8 mouse cellular contexts compared by ENCODE assay signal in the genomic region with DNA sequence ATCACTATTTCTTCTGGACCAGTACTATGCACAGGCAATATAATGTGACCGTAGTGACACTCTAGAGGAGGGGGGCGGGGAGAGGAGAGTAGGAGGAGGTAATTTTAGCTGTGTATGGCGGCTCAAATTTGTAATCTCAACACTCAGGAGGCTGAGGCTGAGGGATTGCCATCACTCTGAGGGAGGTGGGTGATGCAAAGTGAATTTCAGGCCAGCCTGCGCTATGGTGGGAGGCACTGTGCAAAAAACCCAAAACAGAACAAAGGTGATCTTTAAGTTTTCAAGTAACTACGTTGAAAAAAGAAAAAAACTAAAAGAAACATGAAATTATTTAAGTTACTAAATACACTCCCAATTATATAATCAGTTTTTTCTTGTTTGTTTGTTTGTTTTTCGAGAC. TPM values are rescaled to one million over a fixed set of nuclear protein-coding genes. Genes with fewer than 3 reads are reported as not detected.
DNase-seq lines count a peak whose midpoint lies in the region; ATAC-seq and TF ChIP-seq lines count a peak whose summit lies in the region.

No protein-coding gene starts in this region.

- no peak for ATAC-seq in heart, embryonic 15.5 days (replicated peaks; ENCODE audit: insufficient number of reproducible peaks, insufficient read depth, low FRiP score, low read depth)
- ATAC-seq in hindbrain, embryonic 11.5 days (ENCODE audit: low FRiP score) = no peak
- ATAC-seq in midbrain, embryonic 14.5 days (ENCODE audit: low FRiP score, low TSS enrichment) = no peak
- ATAC-seq in activated CD4-positive, CD25-positive, alpha-beta regulatory T cell, adult 4 months = no peak

- TF ChIP-seq POLR2A in bone marrow, adult 2 months (IDR thresholded peaks at IDR 0.05; ENCODE audit: borderline replicate concordance, control insufficient read depth, low read depth, low read length) = no peak

- H3K27me3 ChIP-seq in heart, embryonic 15.5 days = no peaks in the 10 kb centered on the region
- H3K27me3 ChIP-seq in hindbrain, embryonic 11.5 days (ENCODE audit: control insufficient read depth, insufficient read depth, low read length) = no peaks in the 10 kb centered on the region
- no peaks in the 10 kb centered on the region for H3K27me3 ChIP-seq in midbrain, embryonic 14.5 days (ENCODE audit: control insufficient read depth, insufficient read depth, low read length)

- H3K36me3 ChIP-seq in heart, embryonic 15.5 days = no peaks in the 10 kb centered on the region
- H3K36me3 ChIP-seq in hindbrain, embryonic 11.5 days (ENCODE audit: control insufficient read depth, insufficient read depth, low read length) = no peaks in the 10 kb centered on the region
- H3K36me3 ChIP-seq in midbrain, embryonic 14.5 days (ENCODE audit: control insufficient read depth, insufficient read depth, low read length) = no peaks in the 10 kb centered on the region

- peaks cover 20% of the 10 kb centered on the region for H3K4me1 ChIP-seq in heart, embryonic 15.5 days (replicated peaks)
- peaks cover 1% of the 10 kb centered on the region; the same call in 1 of the 2 replicates for H3K4me1 ChIP-seq in bone marrow, adult 2 months (ENCODE audit: control insufficient read depth, insufficient read depth, low read length)
- H3K4me1 ChIP-seq in hindbrain, embryonic 11.5 days (replicated peaks; ENCODE audit: control insufficient read depth, insufficient read depth, low read length) = peaks cover 2% of the 10 kb centered on the region; the same call in 1 of the 2 replicates
- H3K4me1 ChIP-seq in midbrain, embryonic 14.5 days (ENCODE audit: control insufficient read depth, insufficient read depth, low read length) = peaks cover 8% of the 10 kb centered on the region

- H3K4me2 ChIP-seq in heart, embryonic 15.5 days = peak overlapping the region; percentile 77
- H3K4me2 ChIP-seq in hindbrain, embryonic 11.5 days (replicated peaks; ENCODE audit: low read depth, low read length) = peak overlapping the region; percentile 18
- H3K4me2 ChIP-seq in midbrain, embryonic 14.5 days (ENCODE audit: low read length) = peak overlapping the region; percentile 82

- WGBS in heart, embryonic 15.5 days = 59% methylated on average over 6 of the region's 6 CpGs
- 51% methylated on average over 6 of the region's 6 CpGs for WGBS in bone marrow, adult 2 months
- 75% methylated on average over 6 of the region's 6 CpGs for WGBS in hindbrain, embryonic 11.5 days
- WGBS in midbrain, embryonic 14.5 days = 79% methylated on average over 6 of the region's 6 CpGs

- no peak for TF ChIP-seq CTCF in bone marrow, adult 2 months (IDR thresholded peaks at IDR 0.05; ENCODE audit: control insufficient read depth, insufficient read depth, low read length)

- DNase-seq in heart, adult 8-10 months (ENCODE audit: low spot score) = no peak
- peak; percentile 5 for DNase-seq in hindbrain, embryonic 11.5 days (ENCODE audit: low spot score)
- no peak for DNase-seq in midbrain, embryonic 14.5 days
- no peak for DNase-seq in right cerebral cortex, adult 18-20 months
- no peak for DNase-seq in layer of hippocampus, adult 8-10 months (ENCODE audit: low spot score in 2 of 2)

- peak overlapping the region; percentile 99 for H3K27ac ChIP-seq in heart, embryonic 15.5 days
- H3K27ac ChIP-seq in bone marrow, adult 2 months (ENCODE audit: control insufficient read depth, insufficient read depth, low read depth, low read length, poor library complexity) = no peak overlapping the region
- H3K27ac ChIP-seq in hindbrain, embryonic 11.5 days (ENCODE audit: low read depth, low read length) = peak overlapping the region; percentile 91; the same call in 1 of the 2 replicates
- H3K27ac ChIP-seq in midbrain, embryonic 14.5 days (replicated peaks; ENCODE audit: low read depth, low read length) = peak overlapping the region; percentile 93

- peak overlapping the region; percentile 77 for H3K4me3 ChIP-seq in heart, embryonic 15.5 days
- H3K4me3 ChIP-seq in bone marrow, adult 2 months (replicated peaks; ENCODE audit: control insufficient read depth, low read depth, low read length) = peak overlapping the region; percentile 24
- peak overlapping the region; percentile 73 for H3K4me3 ChIP-seq in hindbrain, embryonic 11.5 days (ENCODE audit: low read depth, low read length)
- peak overlapping the region; percentile 84 for H3K4me3 ChIP-seq in midbrain, embryonic 14.5 days (replicated peaks; ENCODE audit: low read depth, low read length)

- no peaks in the 10 kb centered on the region for H3K9me3 ChIP-seq in heart, embryonic 15.5 days (replicated peaks)
- no peaks in the 10 kb centered on the region for H3K9me3 ChIP-seq in hindbrain, embryonic 11.5 days (ENCODE audit: control insufficient read depth, low read length)
- no peaks in the 10 kb centered on the region for H3K9me3 ChIP-seq in midbrain, embryonic 14.5 days (ENCODE audit: control insufficient read depth, low read length)

- peak overlapping the region; percentile 93; the same call in 1 of the 2 replicates for H3K9ac ChIP-seq in heart, embryonic 15.5 days
- H3K9ac ChIP-seq in hindbrain, embryonic 11.5 days (ENCODE audit: low read depth, low read length) = peak overlapping the region; percentile 23
- 0 out of 2 replicates have a peak overlapping the region, but pooled peaks have one; percentile 54 for H3K9ac ChIP-seq in midbrain, embryonic 14.5 days (replicated peaks; ENCODE audit: low read length)

RNA-seq across cellular contexts. Expression of a gene that starts 0.5 kb away (rescaled TPM):
- polyA plus RNA-seq in heart, embryonic 15.5 days (2015; fragmentation: Nextera tagmentation; extraction: Ambion mirVana) = 77.6 and 88.1 TPM in 2 replicates
- total RNA-seq in heart, adult 8-10 months (2022) = 100 to 1,000 TPM; 319 to 422 (median 395) TPM
- polyA plus RNA-seq in bone marrow, adult 2 months (2011; ENCODE audit: insufficient read depth, insufficient read length, low replicate concordance, missing spikeins) = 12.9 and 33.6 TPM in 2 replicates
- polyA plus RNA-seq in hindbrain, embryonic 11.5 days (2014; fragmentation: Nextera tagmentation; extraction: Ambion mirVana) = 78.9 and 98.7 TPM in 2 replicates
- 144 and 159 TPM in 2 replicates for polyA plus RNA-seq in midbrain, embryonic 14.5 days (2014; fragmentation: Nextera tagmentation; extraction: Ambion mirVana)
- 100 to 1,000 TPM; 568 to 629 (median 583) TPM for total RNA-seq in layer of hippocampus, adult 8-10 months (2022)
- 10 to 100 TPM; 40.8 to 42.7 TPM for polyA plus RNA-seq in activated CD4-positive, CD25-positive, alpha-beta regulatory T cell, adult 4 months (2017; shearing (Covaris generic))

RNA-seq across cellular contexts. Expression of a gene that starts 55.4 kb away (rescaled TPM):
- polyA plus RNA-seq in heart, embryonic 15.5 days (2015; fragmentation: Nextera tagmentation; extraction: Ambion mirVana) = 12.0 and 17.9 TPM in 2 replicates
- 1 to 10 TPM; 4.8 to 5.6 (median 5.2) TPM for total RNA-seq in heart, adult 8-10 months (2022)
- 18.7 and 28.3 TPM in 2 replicates for polyA plus RNA-seq in bone marrow, adult 2 months (2011; ENCODE audit: insufficient read depth, insufficient read length, low replicate concordance, missing spikeins)
- polyA plus RNA-seq in hindbrain, embryonic 11.5 days (2014; fragmentation: Nextera tagmentation; extraction: Ambion mirVana) = 24.6 and 33.5 TPM in 2 replicates
- polyA plus RNA-seq in midbrain, embryonic 14.5 days (2014; fragmentation: Nextera tagmentation; extraction: Ambion mirVana) = 8.4 and 13.8 TPM in 2 replicates
- 1 to 10 TPM; 5.1 to 7.7 (median 6.4) TPM for total RNA-seq in layer of hippocampus, adult 8-10 months (2022)
- 1 to 10 TPM; 7.1 to 7.7 TPM for polyA plus RNA-seq in activated CD4-positive, CD25-positive, alpha-beta regulatory T cell, adult 4 months (2017; shearing (Covaris generic))

Comparison
In these comparisons a context has a peak if more than half of its experiments do, and no peak if none do; other contexts are left out.
1. H3K4me2 ChIP-seq: peak in every context shown above with its lines; median percentile 82 in midbrain, embryonic 14.5 days; 77 in heart, embryonic 15.5 days; 18 in hindbrain, embryonic 11.5 days.
2. H3K4me3 ChIP-seq: peak in every context shown above with its lines; median percentile 84 in midbrain, embryonic 14.5 days; 77 in heart, embryonic 15.5 days; 73 in hindbrain, embryonic 11.5 days; 24 in bone marrow, adult 2 months.
3. H3K9ac ChIP-seq: peak in every context shown above with its lines; median percentile 93 in heart, embryonic 15.5 days; 54 in midbrain, embryonic 14.5 days; 23 in hindbrain, embryonic 11.5 days.